Mouse (Mus musculus) testis, postnatal 10 days (tissue): Measurements from ENCODE around the gene Lhfpl3.
A peak's percentile ranks its signal among the peaks of the same experiment; 100 is the strongest.

ENCODE experiments used
- DNase-seq: peaks from one replicate; pipeline ENCODE4 v3.0.0; 2021; ENCODE audit warnings: low spot score

Gene Lhfpl3

DNA sequence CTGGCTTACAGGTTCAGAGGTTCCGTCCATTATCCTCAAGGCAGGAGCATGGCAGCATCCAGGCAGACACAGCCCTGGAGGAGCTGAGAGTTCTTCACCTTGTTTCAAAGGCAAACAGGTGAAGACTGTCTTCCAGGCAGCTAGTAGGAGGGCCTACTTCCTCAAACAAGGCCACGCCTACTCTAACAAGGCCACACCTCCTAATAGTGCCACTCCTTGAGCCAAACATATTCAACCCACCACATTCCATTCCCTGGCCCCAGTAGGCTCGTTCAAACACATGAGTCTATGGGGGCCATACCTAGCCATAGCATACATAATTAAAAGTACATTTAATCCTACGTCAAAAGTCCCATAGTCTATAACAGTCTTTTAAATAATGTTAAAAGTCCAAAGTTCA is 407.4 kb downstream of the Lhfpl3 start:
- no peak for DNase-seq

DNA sequence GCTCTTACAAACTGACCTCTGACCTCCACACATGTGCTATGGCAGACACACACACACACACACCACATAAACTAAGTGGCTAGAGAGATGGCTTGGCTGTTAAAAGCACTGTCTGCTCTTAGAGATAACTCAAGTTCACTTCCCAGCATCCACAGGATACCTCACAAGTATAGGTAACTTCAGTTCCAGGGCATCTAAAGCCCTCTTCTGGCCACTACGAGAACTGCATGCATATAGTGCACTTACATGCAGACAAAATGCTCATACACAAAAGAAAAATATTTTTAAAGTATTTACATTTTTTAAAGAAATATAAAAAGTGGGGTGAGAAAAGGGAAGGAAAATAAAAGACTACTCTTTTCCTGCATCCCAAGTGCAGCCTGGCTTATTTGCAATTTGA is 408.6 kb downstream of the Lhfpl3 start:
- no peak for DNase-seq

DNA sequence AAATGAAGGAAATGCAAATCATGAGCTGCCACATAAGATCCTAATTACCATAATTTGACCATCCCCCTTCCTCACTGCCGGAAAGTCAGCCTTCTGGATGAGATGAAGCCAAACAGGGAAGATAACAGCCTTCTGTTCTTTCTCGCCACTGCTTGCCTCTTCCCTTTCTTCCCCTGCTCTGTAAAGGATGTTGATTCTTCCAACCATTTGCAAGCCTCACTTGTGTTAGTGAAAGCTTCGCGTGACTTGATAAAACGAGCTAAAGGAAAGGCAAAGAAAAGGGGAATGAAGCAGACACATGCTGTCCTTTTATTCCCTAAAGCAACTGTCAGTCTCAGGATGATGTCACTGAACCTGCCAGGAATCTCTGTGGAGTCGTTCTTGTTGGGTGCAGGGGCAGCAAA is 420.1 kb downstream of the Lhfpl3 start:
- no peak for DNase-seq

DNA sequence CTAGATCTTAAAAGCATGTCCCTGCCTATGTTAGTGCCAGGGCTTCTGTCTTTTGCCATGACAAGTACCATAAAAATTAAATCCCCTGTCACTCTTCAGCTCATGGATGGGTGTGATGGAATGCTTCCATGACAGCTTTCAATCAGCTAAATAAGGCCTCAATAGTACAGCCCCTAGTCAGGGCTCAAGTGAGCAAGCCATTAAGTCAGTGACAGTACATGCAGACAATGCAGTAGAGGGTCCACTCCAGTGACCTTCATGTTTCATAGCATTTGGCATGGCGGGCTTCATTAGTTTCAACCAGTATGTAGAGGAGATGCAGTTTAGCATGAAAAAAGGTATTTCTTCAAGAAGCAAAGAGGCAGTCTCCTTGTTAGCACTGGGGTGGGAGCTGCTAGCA is 420.8 kb downstream of the Lhfpl3 start:
- DNase-seq, result no peak

DNA sequence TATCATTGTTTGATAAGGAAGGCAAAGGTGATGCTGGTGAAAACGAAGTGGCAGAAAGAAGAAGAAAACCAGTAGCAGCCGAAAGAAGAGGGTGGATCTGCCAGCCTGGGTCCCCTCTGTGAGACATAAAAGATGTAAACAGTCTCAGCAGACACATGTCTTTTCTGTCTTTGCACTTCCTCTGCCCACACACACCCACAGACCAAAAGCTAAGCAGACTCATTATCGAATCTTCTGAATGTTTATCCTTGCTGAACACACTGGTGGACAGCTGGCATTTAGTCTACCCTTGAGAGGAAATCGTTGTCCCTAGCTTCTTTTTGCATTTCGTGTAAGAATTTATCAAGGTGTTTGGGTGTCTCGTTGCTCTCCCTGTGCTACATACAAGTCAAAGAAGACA is 443.8 kb downstream of the Lhfpl3 start:
- no peak for DNase-seq

DNA sequence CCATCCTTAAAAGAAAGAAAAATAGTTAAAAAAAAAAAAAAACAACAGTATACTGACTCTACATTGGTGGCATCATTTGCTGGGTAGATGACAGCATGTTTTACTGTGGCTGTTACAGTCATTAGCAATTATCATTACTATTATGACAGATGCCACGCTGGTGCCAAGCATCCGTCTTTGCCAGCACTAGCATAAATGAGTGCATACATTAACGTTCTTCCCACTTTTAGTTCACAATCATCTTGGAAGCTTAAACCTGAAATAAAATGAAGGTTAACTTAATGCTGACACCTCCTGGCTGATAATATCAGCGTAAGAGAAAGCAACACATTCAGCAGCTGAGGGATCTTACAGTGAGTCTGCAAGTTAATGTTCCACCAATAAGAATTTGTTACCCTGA is 451.0 kb downstream of the Lhfpl3 start:
- DNase-seq, result no peak

DNA sequence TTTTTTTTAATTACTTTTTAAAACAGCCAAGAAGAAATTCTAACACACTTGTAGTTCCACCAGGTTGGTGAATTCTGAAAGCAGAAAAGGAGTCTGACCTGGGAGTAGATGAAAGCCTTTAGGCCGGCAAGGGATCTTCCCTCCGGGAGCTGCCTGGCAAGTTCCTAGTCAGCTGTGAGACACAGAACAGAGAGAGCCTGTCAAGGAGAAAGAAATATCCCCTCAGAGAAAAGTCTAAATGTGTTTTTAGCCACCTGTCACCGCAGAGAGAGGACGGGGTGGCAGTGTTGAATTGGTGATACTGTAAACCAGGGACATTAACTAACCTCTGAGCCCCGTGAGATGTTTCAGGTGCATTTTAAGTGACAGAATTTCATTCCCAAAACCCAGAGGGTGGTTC is 467.2 kb downstream of the Lhfpl3 start:
- DNase-seq, result no peak

DNA sequence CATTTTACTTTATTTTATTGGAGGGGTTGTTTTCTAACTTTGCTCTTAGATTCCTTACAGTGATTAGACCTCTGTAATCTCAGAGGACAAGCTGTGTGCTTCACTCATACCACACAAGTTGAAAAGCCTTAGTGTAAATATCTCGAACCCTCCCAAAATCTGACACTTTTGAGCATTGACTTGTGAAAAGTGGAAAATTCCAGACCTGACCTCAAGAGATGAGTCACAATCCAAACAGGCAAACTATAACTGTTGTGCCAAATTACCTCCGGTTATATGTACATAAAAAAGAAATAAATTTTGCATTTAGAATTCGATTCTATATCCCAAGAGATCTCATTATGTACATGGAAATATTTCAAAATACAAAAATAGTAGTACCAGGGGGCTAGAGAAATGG is 468.8 kb downstream of the Lhfpl3 start:
- no peak for DNase-seq

DNA sequence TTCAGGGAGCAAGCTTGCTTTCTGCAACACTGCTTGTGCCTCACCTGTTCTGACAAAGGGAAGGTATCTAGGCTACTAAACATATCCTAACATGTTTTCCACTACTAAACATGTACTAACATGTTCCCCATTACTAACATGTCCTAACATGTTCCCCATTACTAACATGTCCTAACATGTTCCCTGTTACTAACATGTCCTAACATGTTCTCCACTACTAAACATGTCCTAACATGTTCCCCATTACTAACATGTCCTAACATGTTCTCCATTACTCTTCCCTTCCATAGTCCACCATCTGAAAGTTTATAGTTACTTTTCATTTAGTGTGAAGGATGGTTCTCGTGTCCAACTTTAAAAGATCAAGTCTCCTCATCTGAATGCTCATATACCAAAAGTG is 473.8 kb downstream of the Lhfpl3 start:
- no peak for DNase-seq

DNA sequence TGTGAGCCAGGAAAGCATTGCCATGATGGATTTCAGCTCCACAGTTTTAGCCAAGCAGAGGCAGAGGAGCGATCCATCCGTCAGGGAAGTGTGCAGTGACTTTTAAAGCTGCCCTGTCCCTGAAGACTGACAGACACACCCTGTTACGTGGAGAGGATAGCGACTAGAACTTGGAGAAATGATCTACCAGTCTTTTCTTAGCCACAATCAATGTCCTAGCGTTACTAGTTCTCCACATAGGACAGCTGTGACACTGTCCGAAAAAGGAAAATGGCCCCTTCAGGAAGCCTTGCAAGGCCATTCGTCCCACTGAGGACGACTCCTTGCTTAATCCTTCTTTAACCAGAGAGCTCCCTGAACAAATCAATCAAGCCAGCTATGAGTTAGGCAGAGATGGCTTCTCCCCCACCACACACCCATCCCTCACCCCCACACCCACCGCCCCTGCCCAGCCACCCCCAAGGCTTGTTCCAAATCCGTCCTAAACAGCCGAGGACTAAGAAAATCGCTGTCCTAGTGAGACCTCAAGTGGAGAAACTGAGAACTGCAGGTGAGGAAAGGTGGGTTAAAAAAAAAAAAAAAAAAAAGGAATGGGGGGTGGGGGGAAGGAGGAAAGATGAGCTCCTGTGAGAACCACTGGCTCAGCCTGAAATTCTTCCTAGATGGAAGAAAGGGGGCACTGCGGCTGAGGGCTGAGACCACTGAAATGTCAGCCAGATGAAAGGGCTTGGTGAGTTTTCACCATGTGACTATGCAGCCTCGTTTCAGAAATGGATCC is 479.1 kb downstream of the Lhfpl3 start:
- DNase-seq, result peak; percentile 75

DNA sequence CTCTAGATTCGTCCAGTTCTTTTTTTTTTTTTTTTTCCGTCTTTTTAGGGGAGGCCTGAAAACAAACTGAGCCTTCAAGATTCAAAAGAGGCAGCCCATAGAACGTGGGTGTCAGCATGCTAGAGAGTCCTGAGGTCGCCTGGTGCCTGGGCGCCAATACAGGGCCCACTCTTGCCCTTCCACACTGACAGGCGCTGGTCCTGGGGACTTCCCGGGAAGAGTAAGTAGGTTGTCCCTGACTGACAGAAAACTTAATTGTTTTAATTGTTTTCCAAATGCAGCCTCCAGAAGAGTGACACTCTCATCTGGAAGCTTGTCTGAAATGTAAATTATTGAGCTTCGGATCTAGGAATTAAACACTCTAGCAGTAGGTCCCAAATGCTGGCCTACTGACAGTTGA is 479.8 kb downstream of the Lhfpl3 start:
- DNase-seq, result no peak

DNA sequence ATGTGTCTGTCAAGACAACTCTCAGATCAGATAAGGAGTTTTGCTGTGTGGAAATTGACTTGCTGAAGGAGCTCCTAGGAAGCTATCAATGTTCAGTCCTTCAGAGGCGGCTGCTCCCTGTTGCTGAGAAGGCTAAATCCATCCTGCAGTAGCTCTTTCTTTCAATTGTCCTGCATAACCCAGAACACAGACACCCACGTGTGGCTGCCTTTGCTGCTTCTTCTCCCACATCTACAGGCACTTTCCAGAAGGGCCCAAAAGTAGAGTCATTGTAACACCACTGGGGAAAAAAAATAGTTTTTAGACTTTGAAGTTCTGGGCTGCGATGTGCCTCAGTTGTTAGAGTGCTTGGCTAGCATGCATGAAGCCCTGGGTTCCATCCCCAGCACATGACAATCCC is 480.9 kb downstream of the Lhfpl3 start:
- DNase-seq, result no peak

DNA sequence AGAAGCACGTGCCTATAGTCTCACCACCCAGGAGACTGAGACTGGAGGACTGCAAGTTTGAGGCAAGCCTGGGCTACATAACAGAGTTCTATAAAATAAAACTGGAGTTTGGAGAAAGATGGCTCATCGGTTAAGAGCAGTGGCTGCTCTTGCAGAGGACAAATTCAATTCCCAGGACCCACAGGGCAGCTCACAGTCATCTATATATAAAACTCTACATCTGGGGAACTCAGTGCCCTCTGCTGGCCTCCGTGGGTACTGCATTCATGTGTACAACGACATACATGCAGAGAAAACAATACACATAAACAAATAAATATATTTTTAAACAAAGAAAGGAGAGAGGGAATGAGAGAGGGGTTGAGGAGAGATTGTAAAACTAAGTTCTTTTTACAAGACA is 501.1 kb downstream of the Lhfpl3 start:
- DNase-seq, result peak; percentile 69

DNA sequence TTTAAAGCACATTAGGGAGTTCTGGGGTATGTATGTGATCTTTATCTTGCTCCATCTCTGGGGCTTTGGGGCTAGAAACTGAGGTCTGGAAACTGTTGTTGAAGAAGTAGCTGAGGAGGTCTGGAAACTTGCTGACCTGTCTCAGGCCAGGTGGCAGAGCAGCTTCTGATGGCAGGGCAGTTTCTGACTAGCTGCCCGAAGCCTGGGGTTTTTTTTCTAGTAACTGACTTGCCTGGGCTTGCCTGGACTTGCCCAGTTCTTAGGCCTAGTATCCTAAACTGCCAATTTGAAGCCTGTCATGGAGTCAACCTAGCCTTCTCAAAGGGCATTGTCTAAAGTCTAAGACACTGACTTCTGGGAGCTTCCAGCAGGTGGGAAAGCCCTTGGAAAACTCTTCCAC is 501.9 kb downstream of the Lhfpl3 start:
- DNase-seq, result no peak

DNA sequence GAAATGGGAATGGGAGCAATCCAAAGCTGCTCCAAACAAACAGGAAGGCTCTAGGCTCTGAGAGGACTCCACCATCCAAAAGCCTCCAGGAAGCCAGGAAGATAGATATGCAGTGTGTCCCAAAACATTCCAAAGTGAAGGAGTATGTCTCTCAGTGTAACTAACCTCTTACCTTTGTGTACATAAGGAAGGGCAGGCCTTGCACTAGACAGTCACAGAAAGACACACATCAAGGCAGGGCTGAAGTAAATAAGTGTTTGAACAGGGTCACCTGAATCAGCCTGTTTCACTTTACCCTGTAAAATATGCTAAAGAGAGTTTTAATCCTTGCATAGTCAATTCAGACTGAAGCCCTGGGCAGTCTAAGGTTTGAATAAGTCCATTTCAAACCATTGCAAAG is 502.4 kb downstream of the Lhfpl3 start:
- no peak for DNase-seq

DNA sequence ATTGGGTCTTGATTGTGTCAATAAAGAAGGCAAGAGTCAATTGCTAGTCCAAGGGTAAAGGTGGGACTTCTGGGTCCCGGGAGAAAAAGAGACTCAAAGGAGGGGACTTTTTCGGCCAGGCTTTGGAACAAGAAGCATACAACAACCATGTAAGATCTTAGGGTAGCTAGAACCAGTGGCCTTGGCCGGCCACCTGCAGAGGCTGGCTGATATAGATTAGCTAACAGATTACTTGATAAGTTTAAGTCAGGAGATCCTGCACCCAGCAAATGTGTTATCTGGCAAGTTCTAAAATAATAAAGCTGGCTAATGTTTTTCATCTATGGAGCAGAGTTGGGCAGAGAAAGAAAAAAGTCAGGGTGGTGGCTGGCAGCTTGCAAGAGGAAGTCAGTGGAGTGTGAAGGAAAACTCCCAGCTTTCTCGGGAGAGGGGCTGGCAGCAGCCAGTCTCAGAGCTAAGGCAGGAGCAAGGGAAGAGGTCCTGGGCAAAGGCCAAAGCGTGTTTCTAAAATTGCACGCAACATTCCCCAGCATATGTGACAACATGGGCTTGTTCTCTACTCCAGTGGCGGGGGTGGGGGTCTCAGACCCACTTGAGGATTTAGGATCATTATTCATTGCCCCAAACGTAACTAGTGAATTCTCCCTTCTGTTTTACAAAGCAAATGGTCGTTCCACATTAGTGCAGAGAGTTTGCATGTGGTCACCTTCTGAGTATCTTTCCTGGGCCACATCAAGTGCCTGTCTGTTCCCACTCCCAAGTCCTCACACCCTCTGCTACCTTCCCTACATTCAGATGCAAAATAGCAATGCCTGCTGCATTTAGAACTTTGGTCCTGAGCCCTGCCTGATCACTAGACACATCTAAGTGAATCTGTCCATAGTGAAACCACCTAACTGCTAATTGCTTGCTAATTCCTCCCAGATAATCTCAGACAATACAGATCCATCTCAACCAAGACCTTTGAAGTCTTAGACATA is 504.3 kb downstream of the Lhfpl3 start:
- DNase-seq, result no peak

DNA sequence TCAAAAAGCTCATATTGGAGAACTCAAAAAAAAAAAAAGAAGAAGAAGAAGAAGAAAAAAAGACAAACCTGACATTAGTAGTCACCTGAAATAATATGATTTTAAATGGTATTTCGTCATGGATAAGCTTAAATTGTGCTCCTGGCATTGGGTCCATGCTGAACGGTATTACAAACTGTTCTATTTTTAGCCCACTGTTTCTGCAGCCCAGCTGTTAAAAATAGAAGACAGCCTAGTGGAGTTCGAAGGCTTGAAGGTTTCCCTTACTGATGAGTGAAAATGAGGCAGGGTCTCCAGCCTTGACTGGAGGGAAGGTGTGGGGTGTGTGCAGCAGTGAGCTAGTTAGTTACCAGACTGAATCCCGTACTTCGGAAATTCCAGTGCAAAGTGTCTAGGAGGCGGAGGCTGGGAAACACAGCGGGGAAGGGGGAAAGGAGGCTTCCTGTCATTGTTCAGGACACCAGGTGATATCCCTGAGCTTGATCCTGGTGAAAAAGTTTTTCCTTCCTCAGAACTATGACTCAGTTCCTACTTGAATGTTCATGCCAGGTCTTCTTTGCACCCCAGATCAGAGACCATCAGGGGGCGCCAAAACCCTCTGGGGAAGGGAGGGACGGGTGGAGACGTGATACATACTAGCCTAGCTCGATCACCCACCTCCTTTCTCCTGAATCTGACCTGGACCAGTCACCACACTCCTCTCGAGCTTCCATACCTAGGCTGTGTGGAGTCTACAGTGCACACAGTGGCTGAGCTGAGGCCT is 505.8 kb downstream of the Lhfpl3 start:
- peak; percentile 73 for DNase-seq

DNA sequence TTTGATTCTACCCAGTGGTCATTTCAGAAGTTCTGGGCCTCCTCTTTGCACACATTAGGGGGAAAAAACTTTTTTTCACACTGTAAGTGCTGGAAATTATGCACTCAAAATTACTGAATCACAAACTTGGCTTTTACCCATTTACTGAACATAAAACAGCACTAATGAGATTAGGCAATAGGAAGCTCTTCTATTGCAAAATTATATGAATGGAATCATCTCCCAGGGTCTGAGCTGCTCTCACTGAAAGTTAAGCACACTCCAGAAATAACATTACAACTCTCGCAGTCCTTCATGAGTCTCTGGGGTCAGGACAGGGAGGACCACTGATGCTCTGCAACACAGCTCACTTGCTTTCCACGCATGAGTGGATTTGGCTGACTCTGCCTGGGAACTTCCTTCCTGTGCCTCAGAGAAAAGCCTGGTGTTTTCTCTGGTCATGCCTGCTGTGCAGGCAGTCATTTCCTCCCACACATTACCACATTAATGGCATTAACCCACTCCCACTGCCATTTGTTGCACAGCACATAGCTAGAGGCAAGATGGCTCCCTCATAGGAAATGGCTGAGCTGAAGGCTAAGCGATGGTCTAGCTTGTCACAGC is 510.1 kb downstream of the Lhfpl3 start:
- no peak for DNase-seq

DNA sequence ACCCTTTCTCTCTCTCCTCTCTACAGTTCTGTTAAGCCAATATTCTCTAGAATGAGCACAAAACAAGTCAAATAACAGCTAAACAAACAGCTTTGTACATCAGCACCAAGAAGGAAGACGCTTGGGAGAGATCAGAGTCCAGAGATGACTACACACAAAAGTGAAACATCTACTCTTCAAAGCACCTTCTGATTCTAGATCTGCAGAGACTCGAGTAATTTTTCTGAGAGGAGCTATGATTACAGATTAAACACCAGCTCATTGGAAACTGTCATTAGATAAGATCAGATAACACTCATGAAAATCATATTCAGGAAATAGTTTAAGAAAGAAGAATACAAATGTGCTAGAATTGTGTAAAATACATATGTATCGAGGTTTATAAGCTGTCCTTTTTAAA is 527.5 kb downstream of the Lhfpl3 start:
- no peak for DNase-seq

DNA sequence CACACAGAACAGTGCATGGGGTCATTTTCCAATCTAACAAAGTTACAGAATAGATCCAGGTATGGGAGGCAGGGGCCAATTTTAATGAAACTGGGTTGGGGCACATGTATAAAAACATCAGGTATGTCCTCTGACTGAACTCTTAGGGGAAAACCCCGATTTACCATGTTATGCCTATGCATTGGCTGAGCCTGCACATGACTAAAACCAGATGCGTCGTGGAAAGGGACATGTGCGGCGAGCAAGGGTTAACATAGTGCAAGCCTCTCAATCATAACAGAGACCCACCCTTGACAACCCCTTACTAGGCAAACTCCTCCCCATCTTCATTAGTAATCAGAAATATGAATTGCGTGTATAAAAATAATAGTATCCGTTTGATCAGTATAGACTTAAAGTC is 533.5 kb downstream of the Lhfpl3 start:
- no peak for DNase-seq

DNA sequence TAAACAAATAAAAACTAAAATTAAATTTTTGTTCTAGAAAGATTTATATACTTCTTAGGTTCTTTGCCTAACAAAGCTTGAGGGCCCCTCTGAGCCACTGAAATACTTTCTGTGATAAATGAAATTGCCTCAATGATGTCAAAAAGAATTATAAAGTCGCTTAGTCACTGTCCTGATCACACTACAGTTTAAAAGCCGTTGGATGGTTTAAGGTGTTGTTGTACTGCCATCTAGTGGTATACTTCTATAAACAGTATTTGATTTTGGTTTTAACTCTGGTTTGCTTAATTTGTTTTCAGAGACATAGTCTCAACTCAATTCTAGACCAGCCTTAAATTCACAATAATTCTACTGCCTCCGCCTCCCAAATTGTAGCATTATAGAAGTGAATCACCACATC is 539.0 kb downstream of the Lhfpl3 start:
- no peak for DNase-seq

DNA sequence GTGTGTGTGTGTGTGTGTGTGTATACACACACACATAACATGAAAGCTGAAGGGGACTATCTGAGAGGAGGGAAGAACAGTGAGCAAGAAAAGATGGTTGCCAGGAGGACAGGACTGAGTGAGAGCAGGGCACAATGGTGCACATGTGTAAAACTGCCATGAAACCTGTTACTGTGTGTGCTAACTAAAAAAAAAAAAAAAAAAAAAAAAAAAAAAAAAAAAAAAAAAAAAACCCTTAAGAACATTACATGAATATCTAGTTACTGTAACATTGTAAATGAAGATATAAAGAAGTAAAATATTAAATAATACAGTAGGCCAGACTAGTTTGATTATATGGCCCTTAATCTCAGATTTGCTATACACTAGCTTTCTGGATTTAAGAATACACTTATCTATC is 543.3 kb downstream of the Lhfpl3 start:
- no peak for DNase-seq
